Mouse (Mus musculus) heart, embryonic 14.5 days (tissue): ENCODE measurements around the gene Pds5a. TPM values are rescaled to one million over a fixed set of nuclear protein-coding genes. Genes with fewer than 3 reads are reported as not detected.

Experiments used
- ATAC-seq: fragments of 200-750 bp; cut with Nextera tagmentation; 2 replicates; pipeline ENCODE4 v1.8.0; 2017; ENCODE audit warnings: low read depth, moderate TSS enrichment; ENCODE audit not compliant: insufficient number of reproducible peaks, insufficient read depth, low FRiP score
- H3K27ac ChIP-seq, 2 experiments: fragments of 200-500 bp in 1 of 2; fragments of 300-500 bp in 1 of 2; sonication (generic) in 1 of 2; replicated peaks in 1 of 2; 2 replicates each; pipeline ENCODE4 v1.5.1; 2012 to 2014; ENCODE audit warnings: low read depth in 2 of 2, low read length in 2 of 2, control low read depth in 1 of 2, mild to moderate bottlenecking in 1 of 2, mixed read lengths in 1 of 2; ENCODE audit not compliant: control insufficient read depth in 1 of 2, insufficient read depth in 1 of 2
- H3K27me3 ChIP-seq: fragments of 300-500 bp; sonication (generic); 2 replicates; pipeline ENCODE4 v1.6.1; 2014; ENCODE audit warnings: mild to moderate bottlenecking, low read length, control low read depth; ENCODE audit not compliant: control insufficient read depth, insufficient read depth
- H3K36me3 ChIP-seq: fragments of 300-500 bp; sonication (generic); 2 replicates; pipeline ENCODE4 v1.6.1; 2014; ENCODE audit warnings: mild to moderate bottlenecking, control low read depth, low read length, mixed read lengths; ENCODE audit not compliant: control insufficient read depth, insufficient read depth
- H3K4me1 ChIP-seq, 2 experiments: fragments of 200-500 bp in 1 of 2; fragments of 300-500 bp in 1 of 2; sonication (generic) in 1 of 2; 2 replicates each; pipeline ENCODE4 v1.6.1; 2012 to 2014; ENCODE audit warnings: low read length in 2 of 2, control low read depth in 1 of 2, mixed read lengths in 1 of 2; ENCODE audit not compliant: control insufficient read depth in 2 of 2, insufficient read depth in 2 of 2
- H3K4me2 ChIP-seq: fragments of 300-500 bp; sonication (generic); 2 replicates; pipeline ENCODE4 v1.6.1; 2014; ENCODE audit warnings: mild to moderate bottlenecking, low read length
- H3K4me3 ChIP-seq, 2 experiments: fragments of 200-500 bp in 1 of 2; fragments of 300-500 bp in 1 of 2; sonication (generic) in 1 of 2; 2 replicates each; pipeline ENCODE4 v1.5.1; 2012 to 2014; ENCODE audit warnings: low read length in 2 of 2, mild to moderate bottlenecking in 2 of 2, control low read depth in 1 of 2, low read depth in 1 of 2, moderate library complexity in 1 of 2; ENCODE audit not compliant: control insufficient read depth in 1 of 2, insufficient read depth in 1 of 2
- H3K9ac ChIP-seq: fragments of 300-500 bp; sonication (generic); 2 replicates; pipeline ENCODE4 v1.6.1; 2014; ENCODE audit warnings: mild to moderate bottlenecking, low read length
- H3K9me3 ChIP-seq: fragments of 300-500 bp; sonication (generic); 2 replicates; pipeline ENCODE4 v1.6.1; 2016; ENCODE audit warnings: low read length, control low read depth; ENCODE audit not compliant: control insufficient read depth
- whole genome bisulfite sequencing: fragments of 180-500 bp; shearing (Covaris S2); extraction: QIAGEN DNeasy Blood & Tissue Kit; methylation state at CpG from one replicate; pipeline ENCODE4 v1.1.7; 2014; 5-methylcytosine and 5-hydroxymethylcytosine counted together
- polyA plus RNA-seq: library from polyadenylated mRNA; unstranded; fragments of >200 nt; fragmentation: Nextera tagmentation; extraction: Ambion mirVana; gene quantifications from 2 replicates; pipeline ENCODE4 v1.2.1, GENCODE M21; 2014

The Pds5a gene
- polyA plus RNA-seq, 1 experiment from 2014 or later = 56.1 TPM

- no peak overlapping the region for H3K9ac ChIP-seq
- ATAC-seq = no peak
- H3K27me3 ChIP-seq = no peaks in the 10 kb centered on the region
- H3K9me3 ChIP-seq = no peaks in the 10 kb centered on the region
- H3K4me2 ChIP-seq = no peak overlapping the region
- 0 out of 2 replicates have a peak, but pooled peaks cover 5% of the 10 kb centered on the region for H3K36me3 ChIP-seq
- peaks cover 0 to 10% of the 10 kb centered on the region in 2 experiments; a peak in 1 of 4 replicates for H3K4me1 ChIP-seq
- H3K27ac ChIP-seq = no peak overlapping the region
- H3K4me3 ChIP-seq = no peak overlapping the region
- 38% methylated on average over 19 of the region's 20 CpGs for WGBS
Observed at GRCm38 (mm10) chr5:65561125-65561893, 136.8 kb downstream of the Pds5a start.

GRCm38 (mm10) chr5:65557109-65557508 lies 141.0 kb downstream of the Pds5a start:
- Histone ChIP-seq H3K27me3 (no peaks in the 10 kb centered on the region), H3K27ac (no peak overlapping the region), H3K9ac (no peak overlapping the region), H3K36me3 (peaks cover 7% of the 10 kb centered on the region; the same call in 1 of the 2 replicates), H3K4me3 (no peak overlapping the region), H3K4me2 (no peak overlapping the region), H3K4me1 (peaks cover 0 to 10% of the 10 kb centered on the region in 2 experiments; a peak in 1 of 4 replicates), H3K9me3 (no peaks in the 10 kb centered on the region)
- ATAC-seq = no peak

Other genes starting within 250 kb of the Pds5a start
- not detected in 2 replicates for gene Gm43552, start 205.4 kb downstream of the Pds5a start, polyA plus RNA-seq
- 133 and 144 TPM in 2 replicates for gene Smim14, start 161.1 kb downstream of the Pds5a start, polyA plus RNA-seq
- gene Ube2k, start 161.0 kb downstream of the Pds5a start, polyA plus RNA-seq = 101 and 107 TPM in 2 replicates
- 25.6 and 28.1 TPM in 2 replicates for gene N4bp2, start 65.2 kb upstream of the Pds5a start, polyA plus RNA-seq
- 0.74 and 0.77 TPM in 2 replicates for gene Rhoh, start 162.9 kb upstream of the Pds5a start, polyA plus RNA-seq
- not detected in 2 replicates for gene Chrna9, start 236.6 kb upstream of the Pds5a start, polyA plus RNA-seq